Mouse (Mus musculus): ENCODE data around the gene Vamp5. TPM values are rescaled to one million over a fixed set of nuclear protein-coding genes. Genes with fewer than 3 reads are reported as not detected.

Vamp5 gene
- total and polyA plus RNA-seq, 3 experiments = 465 to 593 TPM; not detected in 1

GRCm38 (mm10) chr6:72357164-72358079 is 22.8 kb downstream of the Vamp5 start (continued):
- TF ChIP-seq BHLHE40 (IDR thresholded peaks at IDR 0.05; ENCODE audit: borderline replicate concordance, low read depth, low read length) (peak; percentile 35; the same call in 1 of the 2 replicates), HCFC1 (IDR thresholded peaks at IDR 0.05; ENCODE audit: low read depth, low read length) (no peak), TCF12 (IDR thresholded peaks at IDR 0.05; ENCODE audit: low read depth, low read length) (peak; percentile 88), UBTF (IDR thresholded peaks at IDR 0.05; ENCODE audit: borderline replicate concordance, insufficient read depth, low read depth, low read length) (no peak), USF1 (IDR thresholded peaks at IDR 0.05; ENCODE audit: low read depth, low read length) (no peak), MAFK (IDR thresholded peaks at IDR 0.05; ENCODE audit: borderline replicate concordance, low read depth, low read length) (no peak), MAZ (IDR thresholded peaks at IDR 0.05; ENCODE audit: low read depth, low read length) (peak; percentile 56; the same call in 1 of the 2 replicates), ETS1 (IDR thresholded peaks at IDR 0.05; ENCODE audit: low read depth, low read length) (peak; percentile 44; the same call in 1 of the 2 replicates), ZC3H11A (IDR thresholded peaks at IDR 0.05; ENCODE audit: low read depth, low read length) (no peak), CHD2 (IDR thresholded peaks at IDR 0.05; ENCODE audit: low read length) (no peak), CTCF (IDR thresholded peaks at IDR 0.05 in 2 of 3, conservative IDR thresholded peaks at IDR 0.05 in 1 of 3; ENCODE audit: control insufficient read depth in 1 of 3, insufficient read depth in 1 of 3, low read depth in 2 of 3, low read length in 3 of 3, poor library complexity in 1 of 3, severe bottlenecking in 1 of 3) (no peak), ZKSCAN1 (IDR thresholded peaks at IDR 0.05; ENCODE audit: low read depth, low read length) (no peak), E2F4 (IDR thresholded peaks at IDR 0.05; ENCODE audit: borderline replicate concordance, low read depth, low read length) (no peak)

GRCm38 (mm10) chr6:72356001-72356532 is 24.2 kb downstream of the Vamp5 start:
- TF ChIP-seq JUND (IDR thresholded peaks at IDR 0.05; ENCODE audit: low read depth, low read length) = no peak
- TF ChIP-seq MAZ (IDR thresholded peaks at IDR 0.05; ENCODE audit: low read depth, low read length) = no peak
- TF ChIP-seq SMC3 (IDR thresholded peaks at IDR 0.05; ENCODE audit: low read depth, low read length) = no peak
- TF ChIP-seq SIN3A (IDR thresholded peaks at IDR 0.05; ENCODE audit: low read length) = no peak
- no peak for TF ChIP-seq MAX (IDR thresholded peaks at IDR 0.05; ENCODE audit: low read length)
- TF ChIP-seq ZMIZ1 (IDR thresholded peaks at IDR 0.05; ENCODE audit: low read depth, low read length) = no peak
- TF ChIP-seq POLR2AphosphoS2 (IDR thresholded peaks at IDR 0.05; ENCODE audit: low read length) = no peak
- no peak for TF ChIP-seq MYC (IDR thresholded peaks at IDR 0.05; ENCODE audit: low read depth, low read length)
- TF ChIP-seq CHD2 (IDR thresholded peaks at IDR 0.05; ENCODE audit: low read length) = no peak
- TF ChIP-seq TCF12 (IDR thresholded peaks at IDR 0.05; ENCODE audit: low read depth, low read length) = no peak
- TF ChIP-seq ZC3H11A (IDR thresholded peaks at IDR 0.05; ENCODE audit: low read depth, low read length) = no peak
- TF ChIP-seq ZKSCAN1 (IDR thresholded peaks at IDR 0.05; ENCODE audit: low read depth, low read length) = no peak
- TF ChIP-seq KAT2A (conservative IDR thresholded peaks at IDR 0.05; ENCODE audit: low read depth, low read length) = no peak
- no peak for TF ChIP-seq USF2 (IDR thresholded peaks at IDR 0.05; ENCODE audit: borderline replicate concordance in 1 of 2, insufficient read depth in 1 of 2, low read depth in 1 of 2, low read length in 2 of 2)
- no peak for TF ChIP-seq UBTF (IDR thresholded peaks at IDR 0.05; ENCODE audit: borderline replicate concordance, insufficient read depth, low read depth, low read length)
- no peak for TF ChIP-seq TAL1 (IDR thresholded peaks at IDR 0.05; ENCODE audit: low read length)
- H3K27me3 ChIP-seq (ENCODE audit: control insufficient read depth in 1 of 2, insufficient read depth in 2 of 2, low read length in 2 of 2) = no peaks in the 10 kb centered on the region
- peaks cover 4 to 16% of the 10 kb centered on the region in 2 experiments for H3K36me3 ChIP-seq (ENCODE audit: control insufficient read depth in 1 of 2, insufficient read depth in 2 of 2, low read length in 2 of 2)
- no peaks in the 10 kb centered on the region for H3K9me3 ChIP-seq (replicated peaks; ENCODE audit: insufficient read depth, low read length)
- no peak for DNase-seq (ENCODE audit: low read depth, low spot score)
- H3K27ac ChIP-seq (ENCODE audit: control insufficient read depth, low read depth, low read length) = no peak overlapping the region
- H3K4me1 ChIP-seq (ENCODE audit: control insufficient read depth in 1 of 2, insufficient read depth in 2 of 2, low read length in 2 of 2) = peaks cover 4 to 13% of the 10 kb centered on the region in 2 experiments; a peak in 3 of 4 replicates
- H3K4me3 ChIP-seq (ENCODE audit: control insufficient read depth in 1 of 2, insufficient read depth in 1 of 2, low read depth in 2 of 2, low read length in 2 of 2) = no peak overlapping the region
- H3K9ac ChIP-seq (ENCODE audit: control insufficient read depth, low read depth, low read length, poor library complexity, severe bottlenecking) = no peak overlapping the region
- H3K79me2 ChIP-seq (ENCODE audit: control insufficient read depth, insufficient read depth, low read length, poor library complexity) = no peaks in the 10 kb centered on the region; the same call in 1 of the 2 replicates

Measured in MEL (cell line).